Mouse (Mus musculus) limb, embryonic 15.5 days (tissue): ENCODE measurements around the gene Fbxl17. TPM values are rescaled to one million over a fixed set of nuclear protein-coding genes. Genes with fewer than 3 reads are reported as not detected.

ENCODE experiments used
- ATAC-seq: fragments of 200-750 bp; cut with Nextera tagmentation; 2 replicates; pipeline ENCODE4 v1.8.0; 2017; ENCODE audit warnings: low read depth, moderate TSS enrichment; ENCODE audit not compliant: insufficient number of reproducible peaks, low FRiP score, low TSS enrichment
- H3K27ac ChIP-seq: fragments of 300-500 bp; sonication (generic); 2 replicates; pipeline ENCODE4 v1.5.1; 2015; ENCODE audit warnings: moderate library complexity, mild to moderate bottlenecking, inconsistent platforms
- H3K27me3 ChIP-seq: fragments of 300-500 bp; sonication (generic); 2 replicates; pipeline ENCODE4 v1.6.1; 2015; ENCODE audit warnings: inconsistent platforms
- H3K36me3 ChIP-seq: fragments of 300-500 bp; sonication (generic); 2 replicates; pipeline ENCODE4 v1.6.1; 2015; ENCODE audit warnings: inconsistent platforms
- H3K4me1 ChIP-seq: fragments of 300-500 bp; sonication (generic); 2 replicates; pipeline ENCODE4 v1.6.1; 2015; ENCODE audit warnings: inconsistent platforms
- H3K4me2 ChIP-seq: fragments of 300-500 bp; sonication (generic); 2 replicates; pipeline ENCODE4 v1.6.1; 2015; ENCODE audit warnings: mild to moderate bottlenecking, inconsistent platforms
- H3K4me3 ChIP-seq: fragments of 300-500 bp; sonication (generic); 2 replicates; pipeline ENCODE4 v1.5.1; 2015; ENCODE audit warnings: mild to moderate bottlenecking, inconsistent platforms
- H3K9ac ChIP-seq: fragments of 300-500 bp; sonication (generic); 2 replicates; pipeline ENCODE4 v1.6.1; 2015; ENCODE audit warnings: inconsistent platforms
- H3K9me3 ChIP-seq: fragments of 300-500 bp; sonication (generic); 2 replicates; pipeline ENCODE4 v1.6.1; 2016; ENCODE audit warnings: inconsistent platforms
- WGBS: fragments of 180-500 bp; shearing (Covaris S2); methylation state at CpG from one replicate; pipeline ENCODE4 v1.1.7; 2015; 5-methylcytosine and 5-hydroxymethylcytosine counted together
- polyA plus RNA-seq: library from polyadenylated mRNA; unstranded; fragments of >200 nt; fragmentation: Nextera tagmentation; extraction: Ambion mirVana; gene quantifications from 2 replicates; pipeline ENCODE4 v1.2.1, GENCODE M21; 2015

Fbxl17 gene
- polyA plus RNA-seq, 1 experiment from 2014 or later = 7.8 TPM

- Histone ChIP-seq H3K9me3 (no peaks in the 10 kb centered on the region), H3K9ac (no peak overlapping the region), H3K27ac (no peak overlapping the region), H3K27me3 (no peaks in the 10 kb centered on the region), H3K4me3 (no peak overlapping the region), H3K4me2 (no peak overlapping the region), H3K4me1 (no peaks in the 10 kb centered on the region), H3K36me3 (peaks cover 6% of the 10 kb centered on the region; the same call in 1 of the 2 replicates)
- no peak for ATAC-seq
- WGBS = 61% methylated on average over 4 of the region's 4 CpGs
These were observed 148.8 kb downstream of the Fbxl17 start for GRCm38 (mm10) chr17:63350876-63351509.

DNA sequence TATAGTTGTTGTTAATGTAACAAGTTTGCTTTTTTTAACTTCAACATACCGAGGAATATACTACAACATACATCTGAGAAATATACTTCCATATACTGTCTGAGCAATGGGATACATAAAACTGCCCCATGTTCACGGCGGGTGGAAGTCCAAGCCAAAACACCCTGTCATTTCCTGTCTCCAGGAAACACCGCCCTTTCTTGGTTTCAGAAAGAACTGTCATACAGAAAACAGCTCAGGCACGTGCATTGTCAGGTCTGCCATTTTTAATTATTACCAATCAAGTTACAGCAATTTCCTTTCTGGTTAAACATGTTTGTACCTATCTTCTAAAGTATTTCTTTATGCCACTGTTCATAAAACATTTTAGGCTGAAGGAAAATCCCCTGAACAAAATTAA is 155.7 kb downstream of the Fbxl17 start:
- peaks cover 6% of the 10 kb centered on the region; the same call in 1 of the 2 replicates for H3K36me3 ChIP-seq
- H3K9ac ChIP-seq = no peak overlapping the region
- no peak overlapping the region for H3K4me2 ChIP-seq
- H3K27me3 ChIP-seq = no peaks in the 10 kb centered on the region
- H3K27ac ChIP-seq = no peak overlapping the region
- no peak overlapping the region for H3K4me3 ChIP-seq
- H3K4me1 ChIP-seq = no peaks in the 10 kb centered on the region
- 55% methylated on average over 5 of the region's 5 CpGs for WGBS
- H3K9me3 ChIP-seq = no peaks in the 10 kb centered on the region
- no peak for ATAC-seq

DNA sequence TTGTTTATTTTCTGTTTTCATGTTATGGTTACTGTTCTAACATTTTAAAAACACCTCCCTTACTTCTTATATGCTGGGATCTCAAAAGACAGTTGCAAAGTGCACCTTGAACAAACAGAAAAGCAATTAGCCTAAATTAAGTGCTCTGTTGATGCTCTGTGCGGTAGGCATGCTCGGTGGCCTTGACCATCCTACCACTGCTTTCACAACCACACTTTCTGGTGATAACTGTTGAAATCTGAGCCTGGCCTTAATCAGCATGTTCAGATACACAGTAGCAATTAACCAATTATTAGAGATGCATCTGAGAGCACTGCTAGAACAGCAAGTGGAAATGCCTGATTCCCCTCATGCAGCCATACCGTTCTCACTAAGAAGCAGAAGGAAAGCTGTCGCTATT is 156.7 kb downstream of the Fbxl17 start:
- Histone ChIP-seq H3K27me3 (no peaks in the 10 kb centered on the region), H3K4me1 (no peaks in the 10 kb centered on the region), H3K27ac (no peak overlapping the region), H3K9me3 (no peaks in the 10 kb centered on the region), H3K36me3 (peaks cover 6% of the 10 kb centered on the region; the same call in 1 of the 2 replicates), H3K4me2 (no peak overlapping the region), H3K4me3 (no peak overlapping the region), H3K9ac (no peak overlapping the region)
- WGBS = 89% methylated on average over 4 of the region's 4 CpGs
- no peak for ATAC-seq

GRCm38 (mm10) chr17:63342440-63342839 is 157.4 kb downstream of the Fbxl17 start:
- 73% methylated on average over 11 of the region's 11 CpGs for WGBS
- Histone ChIP-seq H3K4me1 (no peaks in the 10 kb centered on the region), H3K4me3 (no peak overlapping the region), H3K36me3 (peaks cover 6% of the 10 kb centered on the region; the same call in 1 of the 2 replicates), H3K9ac (no peak overlapping the region), H3K9me3 (no peaks in the 10 kb centered on the region), H3K27ac (no peak overlapping the region), H3K4me2 (no peak overlapping the region), H3K27me3 (no peaks in the 10 kb centered on the region)
- no peak for ATAC-seq

DNA sequence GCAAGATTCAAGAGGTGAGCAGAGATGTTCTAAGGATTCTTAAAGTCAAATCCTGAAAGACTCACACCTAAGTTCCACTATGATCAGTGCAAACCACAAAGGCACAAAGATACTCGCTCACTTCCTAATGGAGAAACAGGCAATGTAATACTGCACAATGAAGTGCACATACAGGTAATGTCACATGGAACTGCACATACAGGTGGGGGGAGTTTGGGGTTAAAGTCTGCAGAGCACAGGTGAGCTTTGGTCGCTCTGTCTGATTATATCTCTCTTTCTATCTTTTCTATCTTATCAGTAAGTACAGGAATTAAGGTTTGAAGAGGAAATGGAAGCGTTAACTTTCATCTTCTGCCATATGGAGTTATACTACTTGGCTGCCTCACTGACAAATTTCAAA is 158.6 kb downstream of the Fbxl17 start:
- no peaks in the 10 kb centered on the region for H3K4me1 ChIP-seq
- H3K4me3 ChIP-seq = no peak overlapping the region
- H3K27ac ChIP-seq = no peak overlapping the region
- no peaks in the 10 kb centered on the region for H3K9me3 ChIP-seq
- H3K9ac ChIP-seq = no peak overlapping the region
- H3K27me3 ChIP-seq = no peaks in the 10 kb centered on the region
- no peak for ATAC-seq
- H3K36me3 ChIP-seq = no peaks in the 10 kb centered on the region
- no peak overlapping the region for H3K4me2 ChIP-seq
- WGBS = 81% methylated on average over 3 of the region's 3 CpGs

- H3K9ac ChIP-seq = no peak overlapping the region
- no peak overlapping the region for H3K4me3 ChIP-seq
- no peak overlapping the region for H3K4me2 ChIP-seq
- no peaks in the 10 kb centered on the region for H3K36me3 ChIP-seq
- no peak overlapping the region for H3K27ac ChIP-seq
- H3K9me3 ChIP-seq = no peaks in the 10 kb centered on the region
- H3K4me1 ChIP-seq = peaks cover 3% of the 10 kb centered on the region; the same call in 1 of the 2 replicates
- ATAC-seq = no peak
- 81% methylated on average over 2 of the region's 2 CpGs for WGBS
- H3K27me3 ChIP-seq = no peaks in the 10 kb centered on the region
These were observed 170.9 kb downstream of the Fbxl17 start for GRCm38 (mm10) chr17:63328888-63329287.

DNA sequence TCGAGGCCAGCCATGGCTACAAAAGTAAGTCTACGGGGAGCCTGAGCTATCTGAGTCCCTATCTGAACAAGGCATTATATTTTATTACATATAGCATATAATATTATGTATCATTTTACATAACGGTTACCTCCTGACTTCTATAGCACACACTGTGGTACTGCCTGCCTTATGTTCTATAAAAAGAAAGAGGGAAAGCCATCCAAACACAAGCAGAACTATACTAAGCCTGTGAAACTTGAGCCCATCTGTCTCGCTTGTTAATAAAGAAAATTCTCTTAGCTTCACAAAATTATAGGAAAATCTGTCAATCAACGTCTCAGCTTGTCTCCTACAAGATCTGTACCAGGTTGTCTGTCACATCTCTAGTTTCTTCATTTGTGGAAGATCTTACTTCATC is 173.6 kb downstream of the Fbxl17 start:
- no peak overlapping the region for H3K9ac ChIP-seq
- no peaks in the 10 kb centered on the region for H3K36me3 ChIP-seq
- H3K9me3 ChIP-seq = no peaks in the 10 kb centered on the region
- H3K4me3 ChIP-seq = no peak overlapping the region
- H3K27me3 ChIP-seq = no peaks in the 10 kb centered on the region
- ATAC-seq = no peak
- H3K27ac ChIP-seq = no peak overlapping the region
- H3K4me1 ChIP-seq = no peaks in the 10 kb centered on the region
- WGBS = 67% methylated on average over 5 of the region's 5 CpGs
- no peak overlapping the region for H3K4me2 ChIP-seq

DNA sequence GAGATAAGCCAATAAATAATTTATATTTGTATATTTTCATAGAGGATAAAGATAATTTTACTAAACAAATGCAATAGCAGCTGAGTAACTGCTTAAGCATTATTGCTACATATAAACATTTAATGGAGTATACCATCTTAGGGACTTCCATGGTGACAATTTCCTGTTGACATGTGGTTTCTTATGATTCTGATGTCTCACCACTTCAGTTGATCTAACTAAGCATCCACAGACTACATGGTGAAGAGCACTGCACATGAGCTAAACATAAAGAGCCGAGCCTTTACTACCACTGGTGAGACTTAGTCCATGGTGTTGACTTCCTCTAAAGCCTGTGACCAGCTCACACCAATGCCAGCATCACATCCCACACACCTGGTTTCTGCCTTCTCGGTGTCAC is 175.1 kb downstream of the Fbxl17 start:
- no peaks in the 10 kb centered on the region for H3K9me3 ChIP-seq
- no peaks in the 10 kb centered on the region for H3K36me3 ChIP-seq
- no peaks in the 10 kb centered on the region for H3K4me1 ChIP-seq
- no peak overlapping the region for H3K4me3 ChIP-seq
- no peak overlapping the region for H3K27ac ChIP-seq
- no peak overlapping the region for H3K4me2 ChIP-seq
- no peak for ATAC-seq
- 88% methylated on average over 2 of the region's 2 CpGs for WGBS
- no peaks in the 10 kb centered on the region for H3K27me3 ChIP-seq
- H3K9ac ChIP-seq = no peak overlapping the region

DNA sequence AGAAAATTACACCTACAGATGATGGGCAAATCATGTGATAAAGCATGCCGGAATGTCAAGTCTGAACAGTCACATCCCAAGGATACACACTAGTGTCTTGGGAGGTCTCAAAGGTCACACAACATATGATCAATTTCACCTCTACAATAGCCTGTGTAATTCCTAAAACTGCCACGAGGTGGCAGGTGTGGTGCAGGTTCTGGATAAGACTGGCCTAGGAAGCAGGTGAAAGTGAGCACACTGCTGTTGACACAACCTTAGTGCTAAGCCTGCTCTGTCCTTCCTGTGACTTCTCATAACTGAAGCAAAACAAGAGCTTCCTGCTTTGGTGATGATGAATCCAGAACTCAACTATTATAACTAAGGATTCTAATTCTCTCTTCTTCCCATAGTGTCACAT is 175.8 kb downstream of the Fbxl17 start:
- no peaks in the 10 kb centered on the region for H3K9me3 ChIP-seq
- ATAC-seq = no peak
- H3K27me3 ChIP-seq = no peaks in the 10 kb centered on the region
- no peaks in the 10 kb centered on the region for H3K4me1 ChIP-seq
- H3K4me3 ChIP-seq = no peak overlapping the region
- H3K27ac ChIP-seq = no peak overlapping the region
- H3K36me3 ChIP-seq = no peaks in the 10 kb centered on the region
- no peak overlapping the region for H3K9ac ChIP-seq
- no peak overlapping the region for H3K4me2 ChIP-seq
- 45% methylated on average over 2 of the region's 2 CpGs for WGBS

GRCm38 (mm10) chr17:63322846-63323245 is 177.0 kb downstream of the Fbxl17 start:
- H3K4me3 ChIP-seq = no peak overlapping the region
- H3K4me2 ChIP-seq = no peak overlapping the region
- no peaks in the 10 kb centered on the region for H3K27me3 ChIP-seq
- H3K9me3 ChIP-seq = no peaks in the 10 kb centered on the region
- H3K4me1 ChIP-seq = peaks cover 3% of the 10 kb centered on the region; the same call in 1 of the 2 replicates
- WGBS = 79% methylated on average over 7 of the region's 7 CpGs
- H3K9ac ChIP-seq = no peak overlapping the region
- no peak for ATAC-seq
- no peaks in the 10 kb centered on the region for H3K36me3 ChIP-seq
- no peak overlapping the region for H3K27ac ChIP-seq

DNA sequence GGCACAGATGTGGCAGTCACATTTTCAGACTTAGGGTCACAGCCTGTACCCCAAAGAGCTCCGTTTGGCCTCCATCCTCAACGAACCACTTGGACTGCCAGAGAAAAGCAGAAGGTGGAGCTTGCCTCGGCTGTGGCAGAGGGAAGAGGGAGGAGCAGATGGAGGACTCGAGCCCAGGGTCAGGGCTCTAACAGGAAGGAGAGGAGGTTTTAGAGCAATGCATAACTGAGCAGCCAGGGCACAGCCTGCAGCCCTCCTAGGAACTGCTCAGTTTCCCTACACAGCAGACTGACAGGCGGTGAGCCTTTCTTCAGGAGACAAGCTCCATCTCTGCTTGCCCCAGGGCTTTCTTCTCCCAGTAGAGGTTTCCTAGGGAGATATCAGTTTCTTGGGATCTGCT is 178.5 kb downstream of the Fbxl17 start:
- H3K27ac ChIP-seq = no peak overlapping the region
- WGBS = 25% methylated on average over 5 of the region's 5 CpGs

GRCm38 (mm10) chr17:63317518-63317917 is 182.3 kb downstream of the Fbxl17 start:
- Histone ChIP-seq H3K9ac (no peak overlapping the region), H3K4me3 (no peak overlapping the region), H3K27ac (0 out of 2 replicates have a peak overlapping the region, but pooled peaks have one; percentile 40), H3K4me1 (peaks cover 8% of the 10 kb centered on the region), H3K9me3 (no peaks in the 10 kb centered on the region), H3K27me3 (no peaks in the 10 kb centered on the region), H3K4me2 (no peak overlapping the region), H3K36me3 (no peaks in the 10 kb centered on the region)
- ATAC-seq = no peak
- 16% methylated on average over 7 of the region's 7 CpGs for WGBS

More for the DNA sequence above, 178.5 kb downstream of the Fbxl17 start:
- Histone ChIP-seq H3K4me2 (no peak overlapping the region), H3K4me3 (no peak overlapping the region), H3K4me1 (peaks cover 8% of the 10 kb centered on the region), H3K27me3 (no peaks in the 10 kb centered on the region), H3K9ac (no peak overlapping the region), H3K36me3 (no peaks in the 10 kb centered on the region), H3K9me3 (no peaks in the 10 kb centered on the region)
- no peak for ATAC-seq
